Mouse (Mus musculus) C2C12 (cell line): ENCODE measurements around the gene Fv1. TPM values are rescaled to one million over a fixed set of nuclear protein-coding genes. Genes with fewer than 3 reads are reported as not detected.

ENCODE experiments used
- H3K27me3 ChIP-seq: one replicate; pipeline ENCODE4 v1.6.1; 2011; ENCODE audit not compliant: control insufficient read depth, insufficient read depth, insufficient read length
- H3K36me3 ChIP-seq: one replicate; pipeline ENCODE4 v1.6.1; 2011; ENCODE audit not compliant: control insufficient read depth, insufficient read depth
- H3K4me3 ChIP-seq: one replicate; pipeline ENCODE4 v1.5.1; 2011; ENCODE audit warnings: mild to moderate bottlenecking, control low read depth; ENCODE audit not compliant: poor library complexity, insufficient read depth, severe bottlenecking
- H3K79me2 ChIP-seq: one replicate; pipeline ENCODE4 v1.6.1; 2011; ENCODE audit not compliant: control insufficient read depth, insufficient read depth
- H3K79me3 ChIP-seq: one replicate; pipeline ENCODE4 v1.6.1; 2011; ENCODE audit warnings: low read depth, control low read depth
- H3ac ChIP-seq: one replicate; pipeline ENCODE3; 2011; ENCODE audit warnings: low read depth; ENCODE audit not compliant: control insufficient read depth, insufficient read length
- CEBPB ChIP-seq: IDR thresholded peaks from one replicate; pipeline ENCODE4 v1.6.1; 2011; ENCODE audit warnings: low read depth, mild to moderate bottlenecking, control low read depth, moderate library complexity
- CTCF ChIP-seq: IDR thresholded peaks from one replicate; pipeline ENCODE4 v1.5.1; 2011; ENCODE audit not compliant: control insufficient read depth, insufficient read depth, insufficient read length
- FOSL1 ChIP-seq: IDR thresholded peaks from one replicate; pipeline ENCODE4 v1.8.0; 2011; ENCODE audit warnings: mild to moderate bottlenecking, low read length; ENCODE audit not compliant: poor library complexity, insufficient read depth, severe bottlenecking
- MAX ChIP-seq: IDR thresholded peaks from one replicate; pipeline ENCODE4 v1.6.1; 2011; ENCODE audit warnings: mild to moderate bottlenecking, control low read depth
- MYOD1 ChIP-seq: IDR thresholded peaks from one replicate; pipeline ENCODE4 v1.6.1; 2011; ENCODE audit warnings: low read depth; ENCODE audit not compliant: control insufficient read depth, insufficient read length
- MYOG ChIP-seq: IDR thresholded peaks from one replicate; pipeline ENCODE4 v1.6.1; 2011; ENCODE audit not compliant: control insufficient read depth, insufficient read length; ENCODE audit errors: extremely low read depth
- USF1 ChIP-seq: IDR thresholded peaks from one replicate; pipeline ENCODE4 v1.6.1; 2011; ENCODE audit warnings: low read depth, mild to moderate bottlenecking, control low read depth, moderate library complexity
- polyA plus RNA-seq: library from polyadenylated mRNA; unstranded; fragments of >200 nt; fragmentation: generic; extraction: Trizol; gene quantifications from one replicate; pipeline ENCODE4 v1.2.1, GENCODE M21; 2012; ENCODE audit warnings: missing spikeins

Fv1 gene
- polyA plus RNA-seq, 1 experiment: 4.6 TPM

DNA sequence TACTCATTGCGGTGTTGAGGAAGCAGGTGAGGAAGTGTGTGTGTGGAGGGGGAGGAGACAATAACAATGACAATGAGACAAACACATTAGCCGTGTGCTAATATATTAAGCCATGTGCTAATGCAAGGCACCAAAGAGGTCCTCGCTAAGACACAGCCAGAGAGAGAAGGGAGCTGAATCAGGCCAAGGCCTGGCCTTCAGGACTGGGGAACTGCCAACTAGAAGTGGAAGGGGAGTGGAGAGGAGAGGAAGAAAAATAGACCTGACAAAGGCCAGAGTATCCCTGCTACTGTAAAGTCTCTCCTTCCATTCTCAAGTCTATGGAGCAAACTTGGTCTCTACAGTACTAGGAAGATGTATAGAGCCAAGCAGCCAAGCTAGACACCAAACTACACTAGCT, 34.8 kb downstream of the Fv1 start:
- peak overlapping the region; percentile 87 for H3K4me3 ChIP-seq
- H3K79me2 ChIP-seq: peaks cover 53% of the 10 kb centered on the region
- H3K79me3 ChIP-seq: peaks cover 17% of the 10 kb centered on the region
- TF ChIP-seq MYOD1: no peak
- TF ChIP-seq USF1: no peak
- TF ChIP-seq MAX: no peak
- TF ChIP-seq MYOG: no peak
- TF ChIP-seq CEBPB: no peak
- no peak for TF ChIP-seq FOSL1
- H3K27me3 ChIP-seq: no peaks in the 10 kb centered on the region
- peaks cover 35% of the 10 kb centered on the region for H3K36me3 ChIP-seq
- peak overlapping the region; percentile 90 for H3ac ChIP-seq

DNA sequence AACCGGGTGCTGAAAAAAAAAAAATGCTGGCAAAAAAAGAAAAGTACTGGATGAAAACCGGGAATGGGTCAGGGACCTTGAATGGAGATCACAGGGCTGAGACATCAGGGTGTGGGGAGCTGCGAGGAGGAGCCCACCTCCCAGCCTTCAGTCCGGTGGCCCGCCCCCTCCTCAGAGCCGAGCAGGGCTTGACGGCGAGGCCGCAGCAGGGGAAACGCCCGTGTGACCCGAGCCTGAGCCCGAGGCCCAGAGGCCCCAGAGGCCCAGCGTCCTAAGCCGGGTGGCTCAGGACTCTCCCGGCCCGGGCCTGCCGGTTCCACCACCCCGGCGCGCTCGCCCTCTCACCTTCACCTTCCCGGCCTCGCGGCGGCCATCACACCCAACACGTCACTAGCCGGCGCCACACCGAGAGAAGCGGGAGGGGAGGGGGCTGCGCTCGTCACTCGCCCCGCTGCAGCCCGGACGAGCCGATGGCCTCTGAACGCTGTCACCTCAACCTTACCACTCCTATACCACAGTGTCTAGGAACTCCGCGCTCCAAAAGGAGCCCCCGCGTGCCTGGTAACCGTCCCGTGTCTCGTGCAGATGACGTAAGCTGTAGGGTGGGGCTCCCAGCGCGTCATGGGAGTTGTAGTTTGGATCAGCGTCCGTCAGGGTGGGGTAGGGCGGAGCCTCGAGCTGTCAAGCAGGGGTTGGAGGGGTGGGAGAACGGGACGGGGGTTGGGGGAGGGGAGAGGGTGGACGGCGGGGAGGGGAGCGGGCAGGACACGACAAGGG, 35.7 kb downstream of the Fv1 start, which contains the start of gene Mfn2:
Gene Mfn2, minus strand, starts transcription at position 392 of the 777 bp plus-strand sequence.
- Histone ChIP-seq H3ac (peak within 1 kb of the TSS; percentile 90), H3K79me2 (peaks cover 47% of the 10 kb centered on the region), H3K36me3 (peaks cover 30% of the 10 kb centered on the region), H3K4me3 (peak within 1 kb of the TSS; percentile 87), H3K79me3 (peaks cover 17% of the 10 kb centered on the region), H3K27me3 (no peaks in the 10 kb centered on the region)
- TF ChIP-seq CEBPB (no peak), FOSL1 (no peak), MYOD1 (no peak), MYOG (no peak), MAX (peak; percentile 52), USF1 (no peak), CTCF (no peak)

DNA sequence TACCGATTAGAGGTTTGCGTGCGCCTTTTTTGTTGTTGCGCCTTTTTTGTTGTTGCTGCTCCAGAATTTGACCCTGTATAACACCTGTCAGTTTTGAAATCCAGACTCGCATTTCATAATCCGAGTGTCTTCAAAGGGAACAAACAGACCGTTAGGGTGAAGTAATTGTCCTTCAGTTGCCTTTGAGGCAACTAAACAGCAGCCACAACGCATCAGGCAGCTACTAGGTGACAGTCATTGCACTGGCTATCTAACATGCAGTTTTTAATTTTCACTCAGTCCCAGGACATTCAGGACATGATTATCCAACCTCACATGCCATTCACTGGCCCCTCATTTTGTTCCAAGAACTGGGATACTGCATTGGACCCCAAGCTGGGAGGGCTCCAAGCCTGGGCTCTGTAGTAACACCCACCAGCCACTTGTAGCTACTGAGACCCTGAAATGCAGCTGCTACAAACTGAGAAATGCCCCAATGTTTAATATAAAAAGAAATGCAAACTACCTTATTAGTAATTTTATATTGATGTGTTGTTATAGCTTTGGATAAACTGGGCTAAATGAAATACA, 36.4 kb downstream of the Fv1 start:
- peaks cover 31% of the 10 kb centered on the region for H3K36me3 ChIP-seq
- peak overlapping the region; percentile 87 for H3K4me3 ChIP-seq
- no peaks in the 10 kb centered on the region for H3K27me3 ChIP-seq
- peaks cover 42% of the 10 kb centered on the region for H3K79me2 ChIP-seq
- TF ChIP-seq MYOG (no peak), FOSL1 (no peak), CTCF (no peak), CEBPB (no peak), USF1 (no peak), MAX (no peak), MYOD1 (no peak)
- peaks cover 17% of the 10 kb centered on the region for H3K79me3 ChIP-seq
- H3ac ChIP-seq: no peak overlapping the region

DNA sequence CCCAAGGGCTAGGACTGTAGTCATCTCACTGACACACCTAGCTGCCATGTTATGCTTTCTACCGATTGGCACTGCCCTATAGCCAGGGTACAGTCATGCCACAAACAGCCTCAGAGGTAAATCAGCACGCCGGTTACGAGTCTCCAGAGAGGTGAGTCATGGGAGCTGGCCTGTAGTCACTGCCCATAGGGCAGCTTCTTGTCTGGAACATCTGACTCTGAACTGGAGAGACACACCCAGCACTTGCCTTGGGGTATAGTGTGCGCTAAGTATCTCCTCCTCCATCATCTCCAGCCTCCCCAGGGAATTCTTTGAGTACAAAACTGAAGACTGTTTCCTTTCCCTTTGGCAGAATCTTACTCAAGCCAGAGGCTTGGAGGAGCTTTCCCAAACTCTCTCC, 37.5 kb downstream of the Fv1 start:
- Histone ChIP-seq H3K4me3 (no peak overlapping the region), H3K36me3 (peaks cover 29% of the 10 kb centered on the region), H3ac (no peak overlapping the region), H3K27me3 (no peaks in the 10 kb centered on the region), H3K79me2 (peaks cover 32% of the 10 kb centered on the region), H3K79me3 (peaks cover 17% of the 10 kb centered on the region)
- no peak for TF ChIP-seq CTCF
- TF ChIP-seq FOSL1: peak; percentile 92
- no peak for TF ChIP-seq USF1
- TF ChIP-seq MYOD1: peak; percentile 12

DNA sequence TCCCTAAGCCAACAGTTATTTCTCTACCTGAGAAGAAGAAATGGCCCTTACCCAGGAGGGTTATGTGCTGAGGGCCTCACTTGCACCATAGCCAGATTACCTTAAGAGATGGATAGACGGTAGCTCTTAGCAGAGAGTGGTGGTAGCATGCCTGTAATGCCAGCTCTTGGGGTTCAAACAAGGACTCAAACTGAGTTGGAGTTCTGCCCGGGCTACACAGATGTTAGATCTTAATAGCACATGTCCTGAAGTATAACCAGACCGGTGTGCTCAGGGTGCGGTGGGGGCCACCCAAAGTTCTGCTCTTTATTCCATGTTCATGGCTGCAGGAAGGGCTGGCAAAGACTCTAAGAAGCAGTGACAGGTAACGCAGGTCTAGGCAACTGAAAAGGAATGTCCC, 40.7 kb downstream of the Fv1 start:
- Histone ChIP-seq H3K79me2 (peaks cover 1% of the 10 kb centered on the region), H3K36me3 (peaks cover 25% of the 10 kb centered on the region), H3K4me3 (no peak overlapping the region), H3K79me3 (no peaks in the 10 kb centered on the region), H3ac (no peak overlapping the region), H3K27me3 (no peaks in the 10 kb centered on the region)
- no peak for TF ChIP-seq FOSL1
- TF ChIP-seq MYOD1: no peak
- no peak for TF ChIP-seq CEBPB
- no peak for TF ChIP-seq MAX
- no peak for TF ChIP-seq CTCF
- no peak for TF ChIP-seq USF1
- TF ChIP-seq MYOG: no peak
